Mouse (Mus musculus): ENCODE measurements around the gene Cnp. TPM values are rescaled to one million over a fixed set of nuclear protein-coding genes. Genes with fewer than 3 reads are reported as not detected.
"Not testable (repeated sequence)": the region's sequence is repeated elsewhere in the genome, so short reads cannot be mapped to it uniquely, and the experiment has no call there.

Cnp gene
- polyA plus RNA-seq, 1 experiment from 2014 or later = 34.7 TPM

DNA sequence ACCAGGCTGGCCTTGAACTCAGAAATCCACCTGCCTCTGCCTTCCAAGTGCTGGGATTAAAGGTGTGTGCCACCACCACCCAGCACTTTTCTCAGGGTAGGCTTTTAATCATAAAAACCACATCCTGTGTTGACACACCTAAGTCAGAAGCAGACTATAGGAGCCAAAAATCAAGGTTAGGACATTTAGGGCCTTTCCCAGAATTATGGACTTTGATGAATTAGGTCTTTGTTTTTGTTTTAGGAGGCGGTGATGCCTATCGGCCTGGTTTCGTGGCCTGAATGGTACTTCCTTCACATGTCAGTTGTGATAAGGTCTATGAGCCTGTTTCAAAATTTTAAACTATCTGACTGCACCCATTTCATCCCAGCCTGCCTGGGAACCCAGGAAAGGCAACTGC lies 516 bp upstream of the Cnp start:
- peaks cover 13% of the 10 kb centered on the region; the same call in 1 of the 2 replicates for H3K27me3 ChIP-seq (replicated peaks; ENCODE audit: control insufficient read depth, insufficient read depth, low read length)
- ATAC-seq (replicated peaks; ENCODE audit: low FRiP score, low TSS enrichment, low read depth) = no peak
- no peaks in the 10 kb centered on the region for H3K9me3 ChIP-seq (ENCODE audit: control insufficient read depth, low read length)
- no peak overlapping the region for H3K9ac ChIP-seq (ENCODE audit: low read length)
- H3K27ac ChIP-seq (ENCODE audit: low read depth) = 0 out of 2 replicates have a peak overlapping the region, but pooled peaks have one; percentile 73
- peak overlapping the region; percentile 66; the same call in 1 of the 2 replicates for H3K4me3 ChIP-seq (ENCODE audit: low read depth, low read length)
- WGBS = 92% methylated on average over 3 of the region's 3 CpGs
- peaks cover 8% of the 10 kb centered on the region for H3K36me3 ChIP-seq (ENCODE audit: control insufficient read depth, insufficient read depth, low read length)
- H3K4me2 ChIP-seq (ENCODE audit: low read length) = peak overlapping the region; percentile 73
- no peak for DNase-seq (ENCODE audit: low spot score)
- peaks cover 12% of the 10 kb centered on the region; the same call in 1 of the 2 replicates for H3K4me1 ChIP-seq (replicated peaks; ENCODE audit: control insufficient read depth, insufficient read depth, low read length)

DNA sequence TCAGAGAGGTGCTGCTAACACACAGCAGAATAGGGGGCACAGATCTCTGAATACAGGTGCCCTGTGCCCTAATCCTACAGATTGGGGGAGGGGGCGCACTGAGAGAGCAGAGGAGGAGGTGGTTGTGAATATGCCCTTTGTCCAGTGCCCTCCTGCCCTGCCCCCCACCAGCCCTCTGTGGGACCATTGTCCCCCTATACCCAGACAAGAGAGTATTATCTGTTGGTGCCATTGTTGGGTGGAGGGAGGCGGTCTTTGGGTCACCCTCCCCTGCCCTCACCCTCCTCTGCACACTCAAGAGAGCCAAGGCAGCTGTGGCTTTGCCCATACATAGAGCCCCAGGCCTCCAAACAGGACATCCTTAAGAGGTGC lies 766 bp downstream of the Cnp start:
- Histone ChIP-seq H3K4me3 (ENCODE audit: low read depth, low read length) (peak overlapping the region; percentile 66), H3K4me2 (ENCODE audit: low read length) (peak overlapping the region; percentile 73), H3K9me3 (ENCODE audit: control insufficient read depth, low read length) (no peaks in the 10 kb centered on the region), H3K27ac (ENCODE audit: low read depth) (peak overlapping the region; percentile 73; the same call in 1 of the 2 replicates), H3K36me3 (ENCODE audit: control insufficient read depth, insufficient read depth, low read length) (peaks cover 21% of the 10 kb centered on the region), H3K4me1 (replicated peaks; ENCODE audit: control insufficient read depth, insufficient read depth, low read length) (peaks cover 12% of the 10 kb centered on the region; the same call in 1 of the 2 replicates), H3K27me3 (replicated peaks; ENCODE audit: control insufficient read depth, insufficient read depth, low read length) (peaks cover 13% of the 10 kb centered on the region; the same call in 1 of the 2 replicates), H3K9ac (ENCODE audit: low read length) (peak overlapping the region; percentile 63)
- WGBS = 54% methylated on average over 2 of the region's 2 CpGs
- ATAC-seq (replicated peaks; ENCODE audit: low FRiP score, low TSS enrichment, low read depth) (peak; percentile 14), DNase-seq (ENCODE audit: low spot score) (no peak)

DNA sequence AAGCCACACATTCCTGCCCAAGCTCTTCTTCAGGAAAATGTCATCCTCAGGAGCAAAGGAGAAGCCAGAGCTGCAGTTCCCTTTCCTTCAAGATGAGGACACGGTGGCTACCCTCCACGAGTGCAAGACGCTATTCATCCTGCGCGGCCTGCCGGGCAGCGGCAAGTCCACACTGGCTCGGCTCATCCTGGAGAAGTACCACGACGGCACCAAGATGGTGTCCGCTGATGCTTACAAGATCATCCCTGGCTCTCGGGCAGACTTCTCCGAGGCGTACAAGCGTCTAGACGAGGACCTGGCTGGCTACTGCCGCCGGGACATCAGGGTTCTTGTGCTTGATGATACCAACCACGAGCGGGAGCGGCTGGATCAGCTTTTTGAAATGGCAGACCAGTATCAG lies 1.6 kb downstream of the Cnp start:
- 64% methylated on average over 21 of the region's 21 CpGs for WGBS
- H3K4me2 ChIP-seq (ENCODE audit: low read length) = peak overlapping the region; percentile 73; the same call in 1 of the 2 replicates

GRCm38 (mm10) chr11:100577852-100578599 lies 3.3 kb downstream of the Cnp start:
- no peak overlapping the region for H3K9ac ChIP-seq (ENCODE audit: low read length)
- H3K4me1 ChIP-seq (replicated peaks; ENCODE audit: control insufficient read depth, insufficient read depth, low read length) = 0 out of 2 replicates have a peak, but pooled peaks cover 4% of the 10 kb centered on the region
- no peak overlapping the region for H3K27ac ChIP-seq (ENCODE audit: low read depth)
- no peak overlapping the region for H3K4me2 ChIP-seq (ENCODE audit: low read length)
- no peaks in the 10 kb centered on the region for H3K9me3 ChIP-seq (ENCODE audit: control insufficient read depth, low read length)
- no peak for DNase-seq (ENCODE audit: low spot score)
- peaks cover 46% of the 10 kb centered on the region for H3K36me3 ChIP-seq (ENCODE audit: control insufficient read depth, insufficient read depth, low read length)
- H3K4me3 ChIP-seq (ENCODE audit: low read depth, low read length) = no peak overlapping the region
- no peaks in the 10 kb centered on the region for H3K27me3 ChIP-seq (replicated peaks; ENCODE audit: control insufficient read depth, insufficient read depth, low read length)
- no peak for ATAC-seq (replicated peaks; ENCODE audit: low FRiP score, low TSS enrichment, low read depth)
- 81% methylated on average over 8 of the region's 8 CpGs for WGBS

More for the DNA sequence above, 1.6 kb downstream of the Cnp start:
- DNase-seq (ENCODE audit: low spot score) = no peak
- peaks cover 29% of the 10 kb centered on the region for H3K36me3 ChIP-seq (ENCODE audit: control insufficient read depth, insufficient read depth, low read length)
- H3K9ac ChIP-seq (ENCODE audit: low read length) = no peak overlapping the region
- no peaks in the 10 kb centered on the region for H3K9me3 ChIP-seq (ENCODE audit: control insufficient read depth, low read length)
- peaks cover 5% of the 10 kb centered on the region; the same call in 1 of the 2 replicates for H3K4me1 ChIP-seq (replicated peaks; ENCODE audit: control insufficient read depth, insufficient read depth, low read length)
- H3K27ac ChIP-seq (ENCODE audit: low read depth) = no peak overlapping the region
- H3K27me3 ChIP-seq (replicated peaks; ENCODE audit: control insufficient read depth, insufficient read depth, low read length) = peaks cover 7% of the 10 kb centered on the region; the same call in 1 of the 2 replicates
- ATAC-seq (replicated peaks; ENCODE audit: low FRiP score, low TSS enrichment, low read depth) = no peak
- no peak overlapping the region for H3K4me3 ChIP-seq (ENCODE audit: low read depth, low read length)

DNA sequence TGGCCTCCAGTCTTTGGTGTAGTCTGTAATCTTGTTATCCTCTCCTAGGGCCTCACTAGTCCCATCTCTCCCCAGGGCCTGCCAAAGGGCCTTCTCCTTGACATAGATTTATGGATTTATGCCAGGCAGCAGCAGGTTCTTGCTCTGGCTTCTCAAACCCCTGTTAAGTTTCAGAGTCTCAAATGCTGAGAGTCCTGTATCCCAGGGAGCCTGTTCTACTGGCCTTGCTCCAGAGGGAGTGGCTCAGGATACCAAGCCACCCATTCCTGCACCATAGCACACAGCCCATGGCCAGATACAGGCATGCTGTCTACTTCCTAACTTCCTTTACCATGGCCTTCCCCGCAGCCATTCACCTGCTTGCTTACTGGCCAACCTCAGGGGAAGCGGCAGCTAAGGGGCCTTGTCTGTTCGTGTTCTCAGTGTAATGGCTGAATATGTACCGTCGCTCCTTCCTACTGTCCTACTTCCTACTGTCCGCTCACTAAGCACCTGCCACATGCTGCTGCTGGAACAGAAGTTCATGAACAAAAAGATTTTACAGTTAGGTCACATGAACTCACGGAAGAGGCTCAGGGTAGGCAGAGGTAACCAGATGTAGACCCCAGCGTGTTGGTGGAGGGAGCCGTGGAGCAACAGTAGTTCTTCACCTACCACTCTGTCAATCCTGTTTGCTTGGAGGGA lies 4.6 kb downstream of the Cnp start:
- DNase-seq (ENCODE audit: low spot score) = no peak
- Histone ChIP-seq H3K9ac (ENCODE audit: low read length) (no peak overlapping the region), H3K27me3 (replicated peaks; ENCODE audit: control insufficient read depth, insufficient read depth, low read length) (no peaks in the 10 kb centered on the region), H3K36me3 (ENCODE audit: control insufficient read depth, insufficient read depth, low read length) (peaks cover 59% of the 10 kb centered on the region), H3K4me3 (ENCODE audit: low read depth, low read length) (no peak overlapping the region), H3K4me1 (replicated peaks; ENCODE audit: control insufficient read depth, insufficient read depth, low read length) (0 out of 2 replicates have a peak, but pooled peaks cover 4% of the 10 kb centered on the region), H3K27ac (ENCODE audit: low read depth) (no peak overlapping the region), H3K4me2 (ENCODE audit: low read length) (no peak overlapping the region), H3K9me3 (ENCODE audit: control insufficient read depth, low read length) (no peaks in the 10 kb centered on the region)
- 89% methylated on average over 9 of the region's 9 CpGs for WGBS
- ATAC-seq (replicated peaks; ENCODE audit: low FRiP score, low TSS enrichment, low read depth) = no peak

- 83% methylated on average over 13 of the region's 13 CpGs for WGBS
- no peak overlapping the region for H3K27ac ChIP-seq (ENCODE audit: low read depth)
- no peak overlapping the region for H3K4me2 ChIP-seq (ENCODE audit: low read length)
- H3K4me3 ChIP-seq (ENCODE audit: low read depth, low read length) = no peak overlapping the region
- ATAC-seq (replicated peaks; ENCODE audit: low FRiP score, low TSS enrichment, low read depth) = no peak
- no peak for DNase-seq (ENCODE audit: low spot score)
- H3K9me3 ChIP-seq (ENCODE audit: control insufficient read depth, low read length) = no peaks in the 10 kb centered on the region
- peaks cover 69% of the 10 kb centered on the region for H3K36me3 ChIP-seq (ENCODE audit: control insufficient read depth, insufficient read depth, low read length)
- H3K9ac ChIP-seq (ENCODE audit: low read length) = no peak overlapping the region
- H3K4me1 ChIP-seq (replicated peaks; ENCODE audit: control insufficient read depth, insufficient read depth, low read length) = 0 out of 2 replicates have a peak, but pooled peaks cover 4% of the 10 kb centered on the region
- H3K27me3 ChIP-seq (replicated peaks; ENCODE audit: control insufficient read depth, insufficient read depth, low read length) = no peaks in the 10 kb centered on the region
These were observed 5.6 kb downstream of the Cnp start for GRCm38 (mm10) chr11:100580275-100580674.

- no peaks in the 10 kb centered on the region for H3K9me3 ChIP-seq (ENCODE audit: control insufficient read depth, low read length)
- 84% methylated on average over 4 of the region's 4 CpGs for WGBS
- H3K27me3 ChIP-seq (replicated peaks; ENCODE audit: control insufficient read depth, insufficient read depth, low read length) = no peaks in the 10 kb centered on the region
- ATAC-seq (replicated peaks; ENCODE audit: low FRiP score, low TSS enrichment, low read depth) (no peak), DNase-seq (ENCODE audit: low spot score) (no peak)
- H3K9ac ChIP-seq (ENCODE audit: low read length) = no peak overlapping the region
- H3K27ac ChIP-seq (ENCODE audit: low read depth) = no peak overlapping the region
- H3K4me2 ChIP-seq (ENCODE audit: low read length) = no peak overlapping the region
- peaks cover 84% of the 10 kb centered on the region for H3K36me3 ChIP-seq (ENCODE audit: control insufficient read depth, insufficient read depth, low read length)
- H3K4me1 ChIP-seq (replicated peaks; ENCODE audit: control insufficient read depth, insufficient read depth, low read length) = no peaks in the 10 kb centered on the region
- H3K4me3 ChIP-seq (ENCODE audit: low read depth, low read length) = no peak overlapping the region
These were observed 7.1 kb downstream of the Cnp start for GRCm38 (mm10) chr11:100581756-100582155.

DNA sequence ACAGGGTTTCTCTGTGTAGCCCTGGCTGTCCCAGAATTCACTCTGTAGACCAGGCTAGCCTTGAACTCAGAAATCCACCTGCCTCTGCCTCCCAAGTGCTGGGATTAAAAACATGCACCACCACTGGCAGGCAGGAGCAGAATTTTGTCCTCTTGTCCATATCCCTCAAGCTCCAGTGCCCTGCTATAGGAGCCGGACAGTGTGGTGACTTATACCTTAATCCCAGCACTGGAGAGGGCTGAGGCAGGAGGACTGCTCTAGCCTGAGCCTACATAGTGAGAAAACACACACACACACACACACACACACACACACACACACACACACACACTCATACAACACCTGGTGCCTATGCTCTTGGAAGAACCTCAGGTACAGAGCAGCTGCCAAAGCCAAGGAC lies 7.7 kb downstream of the Cnp start:
- H3K27me3 ChIP-seq (replicated peaks; ENCODE audit: control insufficient read depth, insufficient read depth, low read length); ATAC-seq (replicated peaks; ENCODE audit: low FRiP score, low TSS enrichment, low read depth); DNase-seq (ENCODE audit: low spot score); H3K4me3 ChIP-seq (ENCODE audit: low read depth, low read length); H3K27ac ChIP-seq (ENCODE audit: low read depth); H3K9ac ChIP-seq (ENCODE audit: low read length); H3K9me3 ChIP-seq (ENCODE audit: control insufficient read depth, low read length); H3K4me1 ChIP-seq (replicated peaks; ENCODE audit: control insufficient read depth, insufficient read depth, low read length); H3K4me2 ChIP-seq (ENCODE audit: low read length): not testable (repeated sequence)
- peaks cover 90% of the 10 kb centered on the region for H3K36me3 ChIP-seq (ENCODE audit: control insufficient read depth, insufficient read depth, low read length)
- 100% methylated on average over 1 of the region's 1 CpGs for WGBS
